Mouse (Mus musculus) CH12F3 (cell line): ENCODE data around the gene Setd1b.

Experiments
- in situ Hi-C: fragments of 300-500 bp; cut with MboI; formaldehyde crosslinking; loops from 2 replicates; pipeline ENCODE4 v1.14.3; 2020; ENCODE audit warnings: low sequenced_read_pairs

Setd1b gene

DNA sequence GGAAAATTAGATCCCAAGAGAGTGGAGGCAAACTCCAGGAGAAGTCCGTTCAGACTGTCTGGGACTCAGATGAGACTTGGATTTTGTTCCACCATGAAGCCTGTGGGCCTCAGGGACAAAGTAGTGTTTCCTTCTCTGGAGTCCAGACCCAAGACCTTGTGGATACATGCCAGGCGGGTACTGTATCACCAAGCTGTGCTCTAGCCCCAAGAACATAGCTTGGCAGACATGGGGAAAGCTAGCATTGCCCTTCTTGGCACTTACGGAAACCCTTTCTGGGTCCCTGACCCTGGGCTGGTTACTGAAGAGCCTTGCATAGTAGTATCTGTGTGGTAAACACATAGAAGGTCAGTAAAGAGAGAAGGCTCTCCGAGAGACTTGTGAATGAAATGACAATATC, 17.5 kb downstream of the Setd1b start:
- in situ Hi-C loops, result no loop called here

DNA sequence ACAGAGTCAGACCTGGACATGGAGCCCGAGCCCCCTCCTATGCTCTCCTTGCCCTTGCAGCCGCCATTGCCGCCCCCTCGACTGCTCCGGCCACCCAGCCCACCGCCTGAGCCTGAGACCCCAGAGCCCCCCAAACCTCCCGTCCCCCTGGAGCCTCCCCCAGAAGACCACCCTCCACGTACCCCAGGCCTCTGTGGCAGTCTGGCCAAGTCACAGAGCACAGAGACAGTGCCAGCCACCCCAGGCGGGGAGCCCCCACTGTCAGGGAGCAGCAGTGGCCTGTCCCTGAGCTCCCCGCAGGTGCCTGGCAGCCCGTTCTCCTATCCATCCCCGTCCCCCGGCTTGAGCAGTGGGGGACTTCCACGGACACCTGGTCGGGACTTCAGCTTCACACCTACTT, 17.9 kb downstream of the Setd1b start:
- in situ Hi-C loops, result no loop called here

DNA sequence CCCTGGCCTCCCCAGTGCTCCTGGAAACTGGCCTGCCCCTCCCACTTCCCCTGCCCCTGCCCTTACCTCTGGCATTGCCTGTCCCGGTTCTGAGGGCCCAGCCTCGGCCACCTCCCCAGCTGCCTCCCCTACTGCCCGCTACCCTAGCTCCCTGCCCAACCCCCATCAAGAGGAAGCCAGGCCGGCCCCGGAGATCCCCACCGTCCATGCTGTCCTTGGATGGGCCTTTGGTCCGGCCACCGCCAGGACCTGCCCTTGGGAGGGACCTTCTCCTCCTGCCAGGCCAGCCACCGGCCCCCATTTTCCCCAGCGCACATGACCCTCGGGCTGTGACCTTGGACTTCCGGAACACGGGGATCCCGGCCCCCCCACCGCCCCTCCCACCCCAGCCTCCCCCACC, 18.3 kb downstream of the Setd1b start:
- in situ Hi-C loops, result no loop called here

DNA sequence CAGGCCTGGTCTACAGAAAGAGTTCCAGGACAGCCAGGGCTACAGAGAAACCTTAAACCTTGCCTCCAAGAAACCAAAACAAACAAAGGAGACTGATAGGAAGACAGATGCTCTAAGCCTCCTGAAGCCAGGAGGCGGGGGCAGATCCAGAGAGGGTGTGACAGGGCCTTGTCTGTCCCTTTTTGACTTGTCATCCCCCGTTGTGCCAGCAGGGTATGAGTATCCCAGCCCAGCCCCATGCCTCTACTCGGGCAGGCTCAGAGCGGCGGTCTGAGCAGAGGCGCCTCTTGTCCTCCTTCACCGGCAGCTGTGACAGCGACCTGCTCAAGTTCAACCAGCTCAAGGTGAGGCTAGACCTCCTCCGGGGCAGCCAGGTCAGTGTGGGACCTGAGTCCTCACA, 20.9 kb downstream of the Setd1b start:
- in situ Hi-C loops, result no loop called here

DNA sequence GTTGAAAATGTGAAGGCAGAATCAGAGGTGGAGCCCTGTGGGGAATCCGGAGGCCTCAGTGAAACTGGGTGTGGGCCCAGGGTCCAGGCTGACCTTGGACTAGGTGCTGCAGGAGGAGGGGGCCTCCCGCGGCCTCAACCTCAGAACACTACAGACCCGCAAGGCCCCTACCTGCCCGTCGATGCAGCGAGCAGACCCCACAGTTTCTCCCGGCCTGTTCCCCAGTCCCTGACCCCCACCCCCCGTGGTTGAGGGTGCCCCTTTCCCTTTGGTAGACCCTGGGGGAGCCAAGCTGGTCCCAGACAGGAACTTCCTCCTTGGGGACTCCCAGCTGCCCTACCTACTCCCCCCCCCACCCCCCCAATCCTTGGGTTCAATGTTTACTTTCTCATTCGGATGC, 24.4 kb downstream of the Setd1b start:
- in situ Hi-C loops, result no loop called here

DNA sequence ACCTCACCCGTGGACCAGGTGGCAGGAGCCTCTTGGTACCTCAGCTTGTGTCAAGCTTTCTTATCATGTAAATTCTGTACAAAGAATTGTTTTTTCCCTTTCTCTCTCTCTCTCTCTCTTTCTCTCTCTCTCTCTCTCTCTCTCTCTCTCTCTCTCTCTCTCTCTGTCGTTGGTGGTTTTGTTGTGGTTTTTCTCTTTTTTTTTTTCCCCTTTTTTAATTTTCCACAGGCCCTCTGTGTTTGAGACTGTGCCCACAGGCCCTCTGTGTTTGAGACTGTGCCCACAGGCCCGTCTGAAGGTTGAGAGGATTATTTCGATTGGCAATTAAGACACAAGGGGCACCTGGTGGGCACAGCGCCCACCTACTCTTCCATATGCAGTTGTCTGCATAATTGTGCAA, 25.6 kb downstream of the Setd1b start:
- in situ Hi-C loops, result no loop called here

DNA sequence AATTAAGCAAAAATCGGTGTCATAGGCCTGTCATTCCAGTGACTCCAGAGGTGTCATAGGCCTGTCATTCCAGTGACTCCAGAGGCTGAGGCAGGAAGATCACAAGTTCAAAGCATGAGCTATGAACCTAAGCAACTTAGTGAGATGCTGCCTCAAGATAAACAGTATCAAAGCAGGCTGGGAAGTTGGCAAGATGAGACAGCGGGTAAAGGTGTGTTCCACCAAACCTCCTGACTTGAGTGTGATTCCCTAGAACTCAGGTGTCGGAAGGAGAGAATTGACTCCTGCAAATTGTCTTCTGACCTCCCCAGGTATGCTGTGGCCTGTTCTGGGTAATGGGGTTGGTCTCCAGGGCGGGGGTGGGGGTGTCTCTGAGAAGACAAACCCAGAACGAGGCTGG, 27.3 kb downstream of the Setd1b start, which contains the start of gene Psmd9:
Gene Psmd9, plus strand, starts transcription at position 130 of the 400 bp plus-strand sequence.
- in situ Hi-C loops, result no loop called here

DNA sequence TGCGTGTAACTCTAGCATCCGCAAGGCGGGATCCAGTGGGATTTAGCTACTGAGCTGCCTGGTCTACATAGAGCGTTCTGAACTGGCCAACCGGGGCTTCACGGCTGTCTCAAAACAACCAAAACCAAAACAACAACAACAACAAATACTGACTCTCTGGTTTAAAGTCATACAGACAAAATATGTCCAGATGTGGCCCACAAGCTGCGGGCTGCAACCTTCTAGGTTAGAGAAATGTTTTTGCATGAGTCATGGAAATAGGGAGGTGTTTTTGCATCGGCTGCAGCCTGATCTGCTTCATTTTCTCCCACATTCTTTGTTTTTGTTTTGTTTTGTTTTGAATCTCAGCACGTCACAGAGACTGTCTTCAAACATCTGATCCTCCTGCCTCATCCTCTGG, 28.4 kb downstream of the Setd1b start:
- in situ Hi-C loops, result loop anchor here (10.0 kb wide), 1 partner anchor 106 kb away; the partner anchor contains the start of gene Tmem120b

DNA sequence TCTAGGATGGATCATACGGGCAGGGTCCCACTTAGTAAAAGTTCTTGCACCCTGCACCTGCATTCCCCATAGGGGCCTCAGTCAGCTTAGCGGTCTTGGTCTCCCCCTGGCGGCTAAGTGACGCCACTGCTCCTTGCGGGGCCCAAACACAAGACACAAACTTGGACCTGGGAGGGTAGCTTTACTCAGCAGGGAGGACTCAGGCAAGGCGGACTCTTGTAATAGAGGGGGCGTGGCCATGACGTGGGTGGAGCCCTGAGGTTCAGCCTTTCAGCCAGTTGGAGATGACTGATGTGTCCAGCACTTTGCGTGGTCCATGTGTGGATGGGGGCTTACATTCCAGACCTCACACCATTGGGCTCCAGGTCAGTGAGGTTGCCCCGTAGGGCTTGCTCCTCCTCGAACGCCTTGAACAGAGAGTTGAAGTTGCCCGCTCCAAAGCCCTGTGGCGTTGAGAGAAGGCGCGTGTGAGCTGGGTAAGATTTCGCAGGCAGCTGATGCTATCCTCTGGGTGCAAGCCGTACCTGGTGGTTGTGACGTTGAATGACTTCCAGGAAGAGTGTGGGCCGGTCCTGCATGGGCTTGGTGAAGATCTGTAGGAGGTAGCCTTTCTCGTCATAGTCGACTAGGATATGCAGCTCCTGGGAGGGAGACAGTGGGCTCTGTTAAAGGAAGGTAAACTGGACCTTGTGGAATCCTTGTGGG, 29.8 kb downstream of the Setd1b start:
- in situ Hi-C loops, result loop anchor here (10.0 kb wide), 1 partner anchor 107 kb away; the partner anchor contains the start of gene Tmem120b

DNA sequence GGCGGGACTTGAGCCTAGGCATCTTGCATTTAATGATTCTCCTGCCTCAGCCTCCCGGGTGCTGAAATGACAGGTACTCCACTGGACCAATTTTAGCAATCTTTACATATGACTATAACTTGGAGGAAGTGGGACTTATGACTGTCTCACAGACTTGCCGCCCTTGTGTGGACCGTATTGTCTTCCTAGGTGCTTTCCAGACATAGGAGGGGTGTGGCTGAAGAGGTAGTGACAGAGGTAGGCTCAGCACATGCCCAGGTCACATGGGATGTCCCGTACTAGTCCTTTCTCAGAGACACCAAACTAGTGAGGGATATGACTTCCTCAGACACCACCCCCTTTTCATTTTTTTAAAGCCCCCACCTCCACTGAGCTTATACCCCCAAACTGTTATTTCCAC, 36.8 kb downstream of the Setd1b start:
- in situ Hi-C loops, result loop anchor here (10.0 kb wide), 1 partner anchor 114 kb away; the partner anchor contains the start of gene Tmem120b

DNA sequence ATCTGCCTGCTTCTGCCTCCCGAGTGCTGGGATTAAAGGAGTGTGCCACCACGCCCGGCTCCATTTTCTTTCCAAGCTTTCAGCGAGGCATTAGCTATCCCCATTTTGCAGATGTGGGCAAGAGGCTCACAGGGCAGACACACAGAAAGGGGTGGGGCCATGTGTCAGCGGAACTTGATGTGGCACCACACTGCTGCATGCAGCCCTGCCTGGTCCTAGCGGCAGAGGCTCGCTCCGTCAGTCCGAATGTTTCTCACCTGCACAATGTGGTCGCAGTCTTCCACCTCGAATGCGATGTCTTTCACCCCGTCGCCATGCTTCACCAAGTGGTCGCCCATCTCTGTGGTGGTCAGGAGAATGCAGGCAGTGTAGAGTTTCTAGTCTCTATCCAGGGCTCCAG, 38.4 kb downstream of the Setd1b start:
- in situ Hi-C loops, result no loop called here

DNA sequence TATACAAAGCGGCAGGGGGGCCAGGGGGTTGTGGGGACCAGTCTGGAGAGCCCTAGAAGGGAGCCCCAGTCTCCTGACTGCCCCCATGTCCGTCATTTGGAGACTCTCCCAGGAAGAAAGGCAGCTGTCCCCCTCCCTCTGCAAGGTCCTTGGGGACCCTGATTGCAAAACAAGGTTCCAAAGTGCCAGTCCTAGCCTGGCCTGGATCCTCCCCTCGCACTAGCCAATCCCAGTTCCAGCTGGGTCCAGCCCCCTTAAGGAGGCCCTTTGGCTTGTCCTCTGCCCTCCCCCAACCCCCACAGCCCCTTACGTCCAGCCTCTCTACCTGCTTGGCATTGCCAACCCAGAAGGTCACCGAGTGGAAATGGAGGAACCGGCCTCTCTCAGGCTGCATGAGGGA, 39.5 kb downstream of the Setd1b start:
- in situ Hi-C loops, result no loop called here

DNA sequence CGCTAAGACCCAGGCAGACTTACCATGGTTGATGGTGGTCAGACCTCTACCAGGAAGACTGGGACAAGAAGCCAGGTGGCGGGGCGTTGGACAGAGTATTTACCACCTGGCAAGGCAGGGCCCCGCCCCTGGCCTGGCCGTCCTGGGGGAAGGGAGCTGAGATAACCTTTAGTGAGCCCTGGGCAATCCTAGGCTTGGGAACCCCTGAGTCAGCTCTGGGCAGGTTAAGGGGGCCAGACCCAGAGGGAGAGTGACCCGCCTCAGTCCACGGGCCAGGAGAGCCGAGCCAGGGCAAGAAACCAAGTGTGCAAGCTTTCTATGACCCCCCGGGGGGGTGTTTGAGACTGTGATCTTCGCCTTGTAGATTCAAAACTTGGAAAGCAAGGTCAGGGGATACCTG, 40.7 kb downstream of the Setd1b start, which contains the start of gene Hpd:
Gene Hpd, minus strand, starts transcription at position 77 of the 400 bp plus-strand sequence.
- in situ Hi-C loops, result no loop called here

DNA sequence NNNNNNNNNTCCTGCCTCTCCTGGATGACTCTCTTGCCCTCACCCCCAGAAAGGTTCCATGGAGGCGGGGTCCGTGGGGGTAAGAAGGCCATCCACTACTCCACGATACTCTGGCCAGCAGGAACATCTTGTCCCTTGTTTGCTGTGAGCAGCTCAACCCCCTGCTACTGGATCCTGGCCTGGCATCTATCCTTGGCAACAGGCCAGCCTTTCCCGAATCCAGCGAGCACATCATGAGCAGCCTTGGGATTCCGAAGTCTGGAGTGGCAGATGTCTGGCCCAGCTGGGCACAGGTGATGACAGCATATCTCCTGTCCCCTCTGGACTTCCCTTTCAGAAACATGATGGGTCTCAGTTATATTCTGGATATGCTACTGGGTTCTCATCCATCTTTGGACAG, 44.0 kb downstream of the Setd1b start:
- in situ Hi-C loops, result no loop called here

DNA sequence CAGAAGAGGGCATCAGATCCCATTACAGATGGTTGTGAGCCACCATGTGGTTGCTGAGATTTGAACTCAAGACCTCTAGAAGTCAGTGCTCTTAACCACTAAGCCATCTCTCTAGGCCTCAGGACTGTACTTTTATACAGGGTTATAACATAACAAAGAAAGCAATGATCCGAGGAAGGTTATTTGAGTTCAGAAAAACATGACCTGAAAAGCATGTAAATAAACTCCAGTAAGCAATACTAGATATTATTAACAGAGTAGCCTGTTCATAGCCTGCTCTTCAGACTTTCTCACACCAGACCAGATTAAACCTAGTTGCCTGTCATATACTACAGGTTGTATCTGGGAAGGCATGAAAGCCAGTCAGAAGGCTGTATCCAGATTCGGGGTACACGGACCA, 45.3 kb downstream of the Setd1b start:
- in situ Hi-C loops, result no loop called here

DNA sequence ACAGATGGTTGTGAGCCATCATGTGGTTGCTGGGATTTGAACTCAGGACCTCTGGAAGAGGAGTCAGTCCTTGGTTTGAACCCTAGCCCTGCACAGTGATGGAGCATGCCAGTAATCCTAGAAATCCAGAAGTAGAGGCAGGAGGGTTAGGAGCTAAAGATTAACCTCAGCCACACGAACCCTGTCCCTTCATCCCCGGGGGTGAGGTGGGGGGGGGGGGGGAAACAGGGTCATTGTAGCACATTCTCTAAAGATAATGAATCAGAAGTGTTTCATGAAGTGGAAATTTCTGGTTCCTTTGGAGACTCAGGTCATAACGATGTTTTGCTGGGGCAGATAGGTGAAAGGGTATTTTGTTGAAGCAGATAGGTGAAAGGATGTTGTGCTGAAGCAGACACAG, 48.9 kb downstream of the Setd1b start:
- in situ Hi-C loops, result no loop called here

DNA sequence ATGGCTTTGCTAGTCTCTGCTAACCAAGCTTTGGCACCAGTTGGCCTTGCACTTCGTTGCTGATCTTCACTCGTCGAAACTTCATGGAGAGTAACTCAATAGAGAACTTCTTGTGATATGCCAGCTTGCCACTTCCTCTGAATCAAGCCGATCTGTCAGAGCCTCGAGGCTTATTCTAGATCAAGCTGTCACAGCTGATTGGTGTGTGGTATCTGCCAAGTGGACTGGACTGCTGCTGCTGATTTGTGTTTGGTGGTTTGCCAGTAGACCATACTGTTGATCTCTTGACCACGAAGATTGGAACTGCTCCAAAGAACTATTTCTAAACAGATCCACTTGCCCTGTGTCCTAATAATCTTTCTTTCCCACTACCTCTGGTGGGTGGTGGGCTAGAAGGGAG, 49.4 kb downstream of the Setd1b start:
- in situ Hi-C loops, result no loop called here

DNA sequence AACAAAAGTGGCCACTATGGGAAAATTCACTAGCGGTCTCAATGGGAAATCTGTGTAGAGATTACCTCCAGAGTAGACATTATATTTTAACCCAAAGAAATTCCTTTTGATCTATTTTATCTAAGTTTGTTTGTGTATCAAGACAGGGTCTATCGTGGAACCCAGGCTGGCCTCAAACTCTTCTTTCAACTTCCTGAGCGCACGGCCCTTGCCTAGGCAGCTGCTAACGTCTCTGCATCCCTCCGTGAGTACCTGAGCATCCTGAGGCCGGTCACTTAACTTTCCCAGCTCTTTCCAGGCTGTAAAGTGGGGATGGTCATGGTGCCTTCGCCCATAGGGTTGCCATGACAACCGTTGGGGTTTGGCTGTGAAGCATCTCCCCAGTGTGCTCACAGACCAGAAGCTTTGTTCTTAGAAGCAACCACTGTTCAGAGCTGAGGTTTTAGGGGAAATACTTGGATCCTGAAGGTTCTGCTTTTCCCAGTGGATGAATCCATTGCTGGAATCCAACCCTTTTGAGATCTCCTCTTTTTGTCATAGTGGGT, 50.7 kb downstream of the Setd1b start:
- in situ Hi-C loops, result no loop called here

DNA sequence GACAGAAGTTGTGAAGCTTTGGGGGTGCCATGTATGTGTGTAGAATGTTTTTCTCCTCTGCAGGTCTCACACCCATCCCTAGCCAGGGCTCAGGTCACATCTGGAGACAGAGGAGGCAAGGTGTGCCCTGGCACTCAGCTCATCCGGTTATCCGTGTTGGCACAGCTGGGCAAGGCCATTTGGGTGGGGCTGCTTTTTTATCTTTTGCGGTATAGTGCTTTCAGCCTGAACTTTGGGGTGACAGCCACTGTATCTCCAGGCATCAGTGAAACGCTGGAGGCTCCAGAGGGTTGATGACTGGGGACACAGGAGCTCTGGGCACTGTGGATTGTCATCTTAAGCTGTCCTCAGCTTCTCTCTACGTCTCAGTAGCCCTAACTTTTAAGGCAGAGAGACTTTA, 51.4 kb downstream of the Setd1b start:
- in situ Hi-C loops, result no loop called here

DNA sequence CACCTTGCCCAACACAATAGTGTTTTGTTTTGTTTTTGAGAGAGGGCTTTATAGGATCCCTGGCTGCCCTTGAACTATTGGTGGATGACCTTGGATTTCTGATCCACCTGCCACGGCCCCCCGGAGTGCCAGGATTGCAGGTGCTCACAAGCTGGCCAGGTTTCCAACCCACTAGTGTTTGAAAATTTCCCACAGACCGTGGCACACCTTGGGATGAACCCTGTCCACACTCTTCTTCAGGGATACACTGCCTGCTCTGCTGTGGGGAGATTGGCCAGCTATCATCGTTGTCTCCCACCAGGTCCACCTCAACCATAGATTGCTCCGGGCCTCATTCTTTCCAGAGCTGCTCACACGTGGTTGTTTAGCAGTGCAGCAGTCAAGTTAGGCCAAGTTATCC, 52.9 kb downstream of the Setd1b start:
- in situ Hi-C loops, result no loop called here

DNA sequence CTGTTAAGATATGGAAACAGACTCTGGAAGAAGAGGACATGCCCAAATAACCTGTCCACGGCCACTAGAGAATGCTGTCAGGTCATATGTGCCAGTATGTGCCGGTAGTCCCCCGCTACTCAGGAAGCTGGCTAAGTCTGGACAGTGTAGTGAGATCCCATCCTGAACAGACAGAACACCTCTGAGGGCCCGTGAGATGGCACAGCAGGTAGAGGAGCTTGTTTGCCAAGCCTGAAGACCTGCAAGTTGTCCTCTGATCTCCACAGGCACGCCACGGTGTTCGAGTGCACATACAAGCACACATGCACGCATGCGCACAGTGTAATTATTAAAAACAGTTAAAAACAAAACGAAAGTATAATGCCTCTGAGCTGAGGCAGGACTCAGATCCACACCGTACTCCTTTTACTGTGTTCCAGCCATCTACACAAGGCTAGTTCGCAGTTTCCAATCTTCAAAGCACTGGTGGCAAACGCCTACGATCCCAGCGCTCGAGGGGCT, 53.6 kb downstream of the Setd1b start:
- in situ Hi-C loops, result no loop called here

DNA sequence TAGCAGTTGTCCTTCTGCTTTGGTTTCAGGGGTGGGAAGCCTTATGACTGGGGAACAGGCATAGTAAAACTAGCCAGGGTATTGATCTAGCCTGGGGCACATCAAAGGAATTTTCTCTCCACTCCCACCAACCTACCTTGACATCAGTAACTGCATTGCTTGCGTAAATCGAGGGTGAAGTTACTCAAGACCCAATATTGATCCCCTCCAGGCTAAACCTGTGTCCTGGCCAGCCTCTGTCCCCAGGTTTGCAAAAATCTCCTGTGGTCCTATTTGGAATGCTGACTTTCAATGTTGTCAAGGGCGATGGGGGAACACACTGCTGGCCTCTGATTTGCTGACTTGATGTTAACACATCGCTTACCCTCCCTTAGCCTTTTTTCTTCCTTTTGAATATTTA, 54.8 kb downstream of the Setd1b start:
- in situ Hi-C loops, result no loop called here
